Mouse (Mus musculus) kidney, adult 8-10 months (tissue): Measurements from ENCODE around the gene Dock4.

ENCODE experiments used
- DNase-seq, 2 experiments: peaks; one replicate each; pipeline ENCODE4 v3.0.0; 2022

The Dock4 gene

GRCm38 (mm10) chr12:40893741-40894140 is 448.0 kb downstream of the Dock4 start:
- DNase-seq = no peak

GRCm38 (mm10) chr12:40894695-40895094 is 448.9 kb downstream of the Dock4 start:
- DNase-seq = no peak
